Mouse (Mus musculus): ENCODE data around the gene Ubqln4.
"Not testable (repeated sequence)": the region's sequence is repeated elsewhere in the genome, so short reads cannot be mapped to it uniquely, and the experiment has no call there.

Gene Ubqln4

GRCm38 (mm10) chr3:88571856-88572255 is 18.3 kb downstream of the Ubqln4 start:
- peak overlapping the region; percentile 80; the same call in 1 of the 2 replicates for H3K4me3 ChIP-seq (replicated peaks; ENCODE audit: low read length)
- TF ChIP-seq CTCF (conservative IDR thresholded peaks at IDR 0.05; ENCODE audit: low read length) (no peak), POU5F1 (IDR thresholded peaks at IDR 0.05; ENCODE audit: borderline replicate concordance, low read length) (peak; percentile 91; the same call in 1 of the 2 replicates), NANOG (IDR thresholded peaks at IDR 0.05; ENCODE audit: borderline replicate concordance, low read length) (peak; percentile 100)
- peaks cover 43% of the 10 kb centered on the region for H3K9me3 ChIP-seq (ENCODE audit: low read length)
- no peaks in the 10 kb centered on the region for H3K27me3 ChIP-seq (ENCODE audit: insufficient read depth, low read length)
- H3K4me1 ChIP-seq (replicated peaks; ENCODE audit: low read depth, low read length) = peaks cover 57% of the 10 kb centered on the region
- H3K36me3 ChIP-seq (ENCODE audit: insufficient read depth, low read length) = peaks cover 46% of the 10 kb centered on the region

GRCm38 (mm10) chr3:88572835-88573234 is 19.3 kb downstream of the Ubqln4 start:
- Histone ChIP-seq H3K9me3 (ENCODE audit: low read length) (peaks cover 43% of the 10 kb centered on the region), H3K36me3 (ENCODE audit: insufficient read depth, low read length) (peaks cover 38% of the 10 kb centered on the region), H3K4me3 (replicated peaks; ENCODE audit: low read length) (no peak overlapping the region; the same call in 1 of the 2 replicates), H3K27me3 (ENCODE audit: insufficient read depth, low read length) (no peaks in the 10 kb centered on the region), H3K4me1 (replicated peaks; ENCODE audit: low read depth, low read length) (peaks cover 48% of the 10 kb centered on the region)
- TF ChIP-seq CTCF (conservative IDR thresholded peaks at IDR 0.05; ENCODE audit: low read length) (no peak), NANOG (IDR thresholded peaks at IDR 0.05; ENCODE audit: borderline replicate concordance, low read length) (no peak), POU5F1 (IDR thresholded peaks at IDR 0.05; ENCODE audit: borderline replicate concordance, low read length) (no peak)

GRCm38 (mm10) chr3:88573810-88574209 is 20.3 kb downstream of the Ubqln4 start:
- peaks cover 36% of the 10 kb centered on the region for H3K9me3 ChIP-seq (ENCODE audit: low read length)
- H3K4me1 ChIP-seq (replicated peaks; ENCODE audit: low read depth, low read length) = peaks cover 47% of the 10 kb centered on the region
- no peak overlapping the region for H3K4me3 ChIP-seq (replicated peaks; ENCODE audit: low read length)
- H3K36me3 ChIP-seq (ENCODE audit: insufficient read depth, low read length) = peaks cover 29% of the 10 kb centered on the region
- no peaks in the 10 kb centered on the region for H3K27me3 ChIP-seq (ENCODE audit: insufficient read depth, low read length)
- TF ChIP-seq CTCF (conservative IDR thresholded peaks at IDR 0.05; ENCODE audit: low read length) (no peak), NANOG (IDR thresholded peaks at IDR 0.05; ENCODE audit: borderline replicate concordance, low read length) (no peak), POU5F1 (IDR thresholded peaks at IDR 0.05; ENCODE audit: borderline replicate concordance, low read length) (no peak)

GRCm38 (mm10) chr3:88575540-88575939 is 22.0 kb downstream of the Ubqln4 start, which contains the start of gene Ssr2:
Ssr2 (plus strand) TSS chr3:88575876.
- H3K27me3 ChIP-seq (ENCODE audit: insufficient read depth, low read length) = no peaks in the 10 kb centered on the region
- peaks cover 19% of the 10 kb centered on the region for H3K36me3 ChIP-seq (ENCODE audit: insufficient read depth, low read length)
- peaks cover 19% of the 10 kb centered on the region for H3K9me3 ChIP-seq (ENCODE audit: low read length)
- peaks cover 44% of the 10 kb centered on the region for H3K4me1 ChIP-seq (replicated peaks; ENCODE audit: low read depth, low read length)
- no peak for TF ChIP-seq CTCF (conservative IDR thresholded peaks at IDR 0.05; ENCODE audit: low read length)
- peak; percentile 81 for TF ChIP-seq NANOG (IDR thresholded peaks at IDR 0.05; ENCODE audit: borderline replicate concordance, low read length)
- peak; percentile 87; the same call in 1 of the 2 replicates for TF ChIP-seq POU5F1 (IDR thresholded peaks at IDR 0.05; ENCODE audit: borderline replicate concordance, low read length)
- H3K4me3 ChIP-seq (replicated peaks; ENCODE audit: low read length) = peak within 1 kb of the TSS; percentile 94

- H3K9me3 ChIP-seq (ENCODE audit: low read length); H3K27me3 ChIP-seq (ENCODE audit: insufficient read depth, low read length): not testable (repeated sequence)
- peaks cover 54% of the 10 kb centered on the region for H3K4me1 ChIP-seq (replicated peaks; ENCODE audit: low read depth, low read length)
- H3K4me3 ChIP-seq (replicated peaks; ENCODE audit: low read length) = peak overlapping the region; percentile 94
- peaks cover 39% of the 10 kb centered on the region for H3K36me3 ChIP-seq (ENCODE audit: insufficient read depth, low read length)
These were observed 24.3 kb downstream of the Ubqln4 start for GRCm38 (mm10) chr3:88577846-88578245.

GRCm38 (mm10) chr3:88578498-88579424 is 25.2 kb downstream of the Ubqln4 start:
- Histone ChIP-seq H3K9me3 (ENCODE audit: low read length) (no peaks in the 10 kb centered on the region), H3K27me3 (ENCODE audit: insufficient read depth, low read length) (no peaks in the 10 kb centered on the region), H3K4me1 (replicated peaks; ENCODE audit: low read depth, low read length) (peaks cover 55% of the 10 kb centered on the region), H3K4me3 (replicated peaks; ENCODE audit: low read length) (peak overlapping the region; percentile 94), H3K36me3 (ENCODE audit: insufficient read depth, low read length) (peaks cover 48% of the 10 kb centered on the region)
- TF ChIP-seq POU5F1 (IDR thresholded peaks at IDR 0.05; ENCODE audit: borderline replicate concordance, low read length) (no peak), CTCF (conservative IDR thresholded peaks at IDR 0.05; ENCODE audit: low read length) (no peak), NANOG (IDR thresholded peaks at IDR 0.05; ENCODE audit: borderline replicate concordance, low read length) (no peak)

- peaks cover 57% of the 10 kb centered on the region for H3K4me1 ChIP-seq (replicated peaks; ENCODE audit: low read depth, low read length)
- H3K36me3 ChIP-seq (ENCODE audit: insufficient read depth, low read length) = peaks cover 56% of the 10 kb centered on the region
- H3K27me3 ChIP-seq (ENCODE audit: insufficient read depth, low read length) = no peaks in the 10 kb centered on the region
- H3K4me3 ChIP-seq (replicated peaks; ENCODE audit: low read length) = peak overlapping the region; percentile 94
- TF ChIP-seq CTCF (conservative IDR thresholded peaks at IDR 0.05; ENCODE audit: low read length) = no peak
- no peaks in the 10 kb centered on the region for H3K9me3 ChIP-seq (ENCODE audit: low read length)
These were observed 26.0 kb downstream of the Ubqln4 start for GRCm38 (mm10) chr3:88579454-88580117.

GRCm38 (mm10) chr3:88585769-88586168 is 32.2 kb downstream of the Ubqln4 start:
- no peak for TF ChIP-seq NANOG (IDR thresholded peaks at IDR 0.05; ENCODE audit: borderline replicate concordance, low read length)
- TF ChIP-seq POU5F1 (IDR thresholded peaks at IDR 0.05; ENCODE audit: borderline replicate concordance, low read length) = no peak
- TF ChIP-seq CTCF (conservative IDR thresholded peaks at IDR 0.05; ENCODE audit: low read length) = no peak
- Histone ChIP-seq H3K27me3 (ENCODE audit: insufficient read depth, low read length) (no peaks in the 10 kb centered on the region), H3K36me3 (ENCODE audit: insufficient read depth, low read length) (peaks cover 91% of the 10 kb centered on the region), H3K4me3 (replicated peaks; ENCODE audit: low read length) (peak overlapping the region; percentile 48), H3K9me3 (ENCODE audit: low read length) (no peaks in the 10 kb centered on the region), H3K4me1 (replicated peaks; ENCODE audit: low read depth, low read length) (peaks cover 96% of the 10 kb centered on the region)

Data from E14TG2a.4 (cell line).